Mouse (Mus musculus): ENCODE results near the gene Insyn1.

Insyn1 gene

DNA sequence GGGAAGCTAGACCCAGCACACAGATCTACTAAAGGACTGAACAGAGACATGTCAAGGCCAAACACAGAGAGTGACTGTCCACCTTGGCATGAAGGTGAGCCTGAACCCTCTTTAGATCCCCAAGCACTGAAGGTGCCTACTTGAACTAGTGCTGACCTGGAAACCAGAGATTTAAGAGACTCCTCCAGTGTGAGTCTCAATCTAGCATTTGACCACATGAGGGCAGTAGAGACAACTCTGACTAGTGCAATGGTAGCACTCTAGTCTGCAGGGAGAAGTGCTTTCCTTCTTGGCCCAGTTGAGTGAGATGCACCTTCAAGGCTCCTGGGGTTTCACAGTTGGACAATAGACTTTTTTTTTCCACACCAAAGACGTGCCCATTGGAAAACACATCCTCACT is 46.4 kb downstream of the Insyn1 start:
- peak; percentile 69 for DNase-seq (ENCODE audit: low read depth, low spot score)

DNA sequence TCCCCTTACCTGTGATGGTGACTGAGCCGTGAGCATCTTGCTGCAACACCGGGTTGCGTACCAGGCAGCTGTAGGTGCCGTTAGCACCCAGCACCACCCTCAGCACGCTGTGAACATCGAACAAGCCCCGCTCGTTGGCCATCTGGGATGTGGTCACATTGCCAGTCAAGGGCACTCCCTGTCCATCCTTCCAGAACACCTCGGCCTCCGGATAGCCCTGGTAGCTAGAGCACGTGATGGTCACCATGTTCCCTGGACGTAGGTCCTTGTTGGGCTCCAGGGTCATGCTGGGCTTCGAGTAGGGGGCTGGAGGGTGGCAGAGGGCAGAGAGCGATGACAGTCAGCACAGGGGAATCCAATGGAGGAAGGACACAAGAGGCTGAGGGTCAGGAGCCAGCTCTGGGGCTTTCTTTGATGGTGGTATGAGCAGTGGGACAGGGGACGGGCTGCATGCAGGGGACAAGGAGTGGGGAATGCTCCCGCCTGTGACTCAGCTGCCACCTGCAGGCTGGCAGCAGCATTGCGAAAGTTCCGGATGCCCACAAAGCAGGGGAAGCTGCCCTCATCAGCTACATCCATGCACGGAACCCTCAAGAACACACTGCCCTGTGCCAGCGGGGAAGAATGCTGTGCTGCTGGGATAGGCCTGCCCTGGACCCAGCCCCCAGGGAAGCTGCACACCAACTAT is 47.2 kb downstream of the Insyn1 start:
- peak; percentile 49 for DNase-seq (ENCODE audit: low read depth, low spot score)

DNA sequence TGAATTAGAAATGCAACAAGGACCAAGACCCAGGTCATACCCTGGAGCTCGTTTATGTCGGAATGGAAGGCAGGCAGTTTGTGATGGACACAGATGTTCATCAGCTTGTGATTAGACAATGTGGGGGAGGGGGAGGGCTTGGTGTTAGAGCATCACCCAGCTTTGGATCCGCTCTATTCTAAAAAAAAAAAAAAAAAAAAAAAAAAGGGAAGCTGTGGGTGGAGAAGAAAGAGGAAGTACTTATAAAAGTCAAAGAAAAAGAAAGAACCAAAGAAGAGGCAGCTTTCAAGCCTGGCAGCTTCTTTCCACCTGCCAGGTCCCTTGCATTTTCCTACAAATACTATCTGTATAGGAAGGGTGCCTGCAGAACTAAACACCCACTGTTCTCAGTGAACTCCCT is 49.4 kb downstream of the Insyn1 start:
- no peak for DNase-seq (ENCODE audit: low read depth, low spot score)

DNA sequence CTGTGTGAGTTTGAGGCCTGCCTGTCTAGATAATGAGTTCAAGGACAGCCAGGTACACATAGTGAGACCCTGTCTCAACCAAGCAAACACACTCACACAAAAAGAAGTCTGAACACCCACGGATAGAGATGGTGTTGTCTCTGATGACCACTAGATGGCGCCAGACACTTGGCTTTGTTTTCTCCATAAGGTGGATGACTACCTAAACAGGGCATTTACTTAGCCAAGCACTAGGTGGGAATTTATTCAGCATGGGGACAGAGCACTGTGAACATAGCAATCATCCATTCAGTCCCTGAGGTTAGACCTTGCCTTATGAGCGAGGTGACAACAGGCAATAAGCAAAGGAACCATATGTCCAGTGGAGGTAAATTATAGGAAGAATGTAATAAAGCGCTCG is 51.5 kb downstream of the Insyn1 start:
- peak; percentile 78 for DNase-seq (ENCODE audit: low read depth, low spot score)

DNA sequence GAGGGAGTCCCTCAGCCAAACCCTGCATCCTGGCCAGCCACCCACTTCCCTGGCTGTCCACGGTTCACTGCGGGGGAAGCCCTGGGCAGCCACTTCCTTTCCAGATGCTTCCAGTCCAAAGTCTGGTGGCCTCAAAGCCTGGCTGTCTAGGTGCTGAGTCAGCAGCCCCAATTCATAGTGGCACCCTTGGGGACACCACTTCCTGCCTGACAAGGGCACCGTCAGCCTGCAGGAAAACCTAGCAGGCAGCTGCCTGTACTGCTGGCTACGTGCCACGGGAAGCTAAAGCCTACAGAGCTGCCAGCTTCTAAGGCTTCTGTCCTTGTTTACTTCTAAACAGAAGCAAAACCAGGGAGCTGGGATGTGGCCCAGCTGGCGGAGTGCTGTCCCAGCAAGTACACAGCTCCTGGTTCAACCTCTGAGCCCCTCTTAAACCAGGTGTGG is 53.5 kb downstream of the Insyn1 start:
- DNase-seq (ENCODE audit: low read depth, low spot score) = peak; percentile 49

DNA sequence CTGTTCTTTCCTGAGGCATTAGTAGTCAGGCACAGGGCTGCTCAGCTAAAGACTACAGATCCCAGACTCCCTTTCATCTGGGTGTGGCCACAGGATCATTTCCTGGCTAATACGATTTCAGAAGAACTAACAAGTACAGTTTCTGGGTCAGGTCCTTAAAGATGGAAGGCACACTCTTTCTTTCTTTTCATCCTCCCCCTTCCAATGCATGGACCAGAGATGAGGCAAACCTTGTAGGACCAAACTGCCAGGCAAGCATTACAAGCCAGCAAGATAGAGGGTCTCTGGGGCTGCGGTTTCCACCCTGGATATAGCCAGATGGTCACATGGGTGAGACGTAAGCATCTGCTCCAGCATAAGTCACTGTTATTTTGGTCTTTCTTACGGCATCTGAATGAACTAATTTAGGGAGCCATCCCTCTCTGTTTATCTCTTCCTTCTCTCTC is 56.5 kb downstream of the Insyn1 start:
- DNase-seq (ENCODE audit: low read depth, low spot score) = no peak

DNA sequence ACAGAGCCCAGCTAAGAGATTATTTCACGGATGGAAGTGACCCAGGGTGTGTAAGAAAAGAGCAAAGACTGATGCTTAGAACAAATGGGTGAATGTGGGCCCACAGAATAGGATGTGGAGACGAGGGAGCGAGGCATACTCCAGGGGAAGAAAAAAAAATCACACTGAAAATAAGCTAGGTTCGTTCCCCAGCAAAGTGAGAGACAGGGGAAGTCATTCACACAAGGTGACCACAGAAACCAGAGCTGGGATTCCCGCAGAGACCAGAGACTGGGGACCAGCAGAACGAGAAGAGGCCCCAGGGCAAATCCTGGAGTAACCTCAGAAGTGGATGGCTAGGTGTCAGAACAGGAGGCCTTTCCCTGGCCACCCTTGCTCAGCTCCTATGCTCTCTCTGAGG is 57.0 kb downstream of the Insyn1 start:
- DNase-seq (ENCODE audit: low read depth, low spot score) = no peak

DNA sequence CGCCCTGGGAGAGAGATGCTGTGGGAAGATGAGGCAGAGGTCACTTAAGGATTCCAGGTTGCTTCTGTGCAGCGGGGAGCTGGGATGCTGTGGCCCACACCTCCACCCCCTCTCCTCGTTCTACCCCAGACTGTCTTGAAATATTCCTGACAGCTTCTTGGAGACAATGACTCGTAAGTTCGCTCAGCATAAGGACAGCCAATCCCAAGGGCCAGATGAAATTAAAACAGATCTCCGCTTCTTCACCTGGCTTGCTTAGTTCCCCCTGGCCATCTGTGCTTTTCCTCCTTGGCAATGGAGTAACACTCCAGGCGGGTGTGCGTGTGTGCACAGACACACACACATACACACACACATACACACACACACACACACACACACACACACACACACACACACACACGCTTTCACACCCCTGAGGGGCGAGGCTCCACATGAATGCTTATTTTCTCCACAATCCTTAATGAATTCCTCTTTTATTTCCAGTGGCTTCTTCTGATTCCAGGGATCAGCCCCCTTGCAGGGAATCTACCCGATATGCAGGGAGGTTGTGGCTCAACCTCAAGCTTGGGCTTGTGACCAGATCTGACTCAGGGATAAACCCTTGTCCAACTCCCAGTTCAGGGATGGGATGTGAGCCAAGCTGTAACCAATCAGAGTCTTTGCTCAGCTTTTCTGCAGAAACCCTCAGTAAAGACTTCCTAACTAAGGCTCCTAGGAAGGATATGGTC is 58.4 kb downstream of the Insyn1 start:
- no peak for DNase-seq (ENCODE audit: low read depth, low spot score)

DNA sequence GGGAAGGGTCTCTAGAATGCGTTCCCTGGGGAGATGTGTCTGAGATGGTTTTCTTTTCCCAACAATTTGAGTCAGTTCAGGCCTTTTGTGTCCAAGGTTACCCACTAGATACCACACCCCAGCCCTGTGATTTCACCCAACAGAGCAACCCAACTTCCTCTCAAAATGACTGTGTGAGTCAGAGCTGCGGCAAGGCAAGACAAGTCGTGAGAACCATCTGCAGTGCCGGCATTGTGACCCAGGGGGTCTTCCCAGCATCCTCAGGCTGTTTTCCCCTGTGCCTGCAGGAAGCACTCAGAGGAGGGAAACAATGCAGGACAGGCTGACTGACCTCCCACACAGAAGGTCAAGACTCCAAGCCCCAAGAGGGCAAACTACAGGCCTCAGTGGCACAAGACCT is 60.5 kb downstream of the Insyn1 start:
- DNase-seq (ENCODE audit: low read depth, low spot score) = no peak

Data from mesoderm, embryonic 11.5 days (tissue).